Mouse (Mus musculus): ENCODE measurements around the gene Mboat2.

DNA sequence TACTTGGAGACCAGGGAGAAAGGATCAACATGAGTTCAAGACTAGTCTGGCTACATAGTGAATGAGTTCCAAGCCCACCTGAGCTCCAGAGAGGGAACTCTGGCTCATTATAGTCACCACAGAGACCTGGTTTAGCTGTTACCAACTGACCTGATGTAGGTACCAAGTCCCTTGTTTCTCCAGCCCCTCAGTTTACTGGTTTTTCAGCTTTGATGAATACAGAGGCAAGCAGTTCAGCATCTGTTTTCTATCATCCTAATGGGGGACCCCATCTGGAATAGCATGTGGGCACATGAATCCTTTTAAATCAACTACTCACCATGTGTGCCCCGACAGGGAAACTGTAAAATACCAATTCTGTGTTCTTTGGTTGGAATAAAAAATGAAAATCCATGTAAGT lies 82.2 kb downstream of the Mboat2 start:
- no peak for TF ChIP-seq CTCF (IDR thresholded peaks at IDR 0.05; ENCODE audit: control insufficient read depth, insufficient read depth, insufficient replicate concordance, low read depth, low read length)
- TF ChIP-seq POLR2A (IDR thresholded peaks at IDR 0.05; ENCODE audit: control insufficient read depth, low read depth, low read length) = no peak
